Mouse (Mus musculus): ENCODE results near the gene Kcnj12. TPM values are rescaled to one million over a fixed set of nuclear protein-coding genes. Genes with fewer than 3 reads are reported as not detected.

The Kcnj12 gene
- total and polyA plus RNA-seq, 3 experiments = not detected

GRCm38 (mm10) chr11:61016866-61017398 is 5.4 kb upstream of the Kcnj12 start:
- Histone ChIP-seq H3K79me2 (replicated peaks; ENCODE audit: control insufficient read depth, extremely low read depth, insufficient read depth, poor library complexity, severe bottlenecking) (no peaks in the 10 kb centered on the region), H3K9me3 (replicated peaks; ENCODE audit: low read length) (no peaks in the 10 kb centered on the region), H3K36me3 (replicated peaks in 1 of 2; ENCODE audit: control insufficient read depth in 1 of 2, insufficient read depth in 1 of 2, low read length in 1 of 2) (no peaks in the 10 kb centered on the region), H3K27me3 (replicated peaks) (peaks cover 2% of the 10 kb centered on the region), H3K4me2 (ENCODE audit: insufficient read depth, low read depth, poor library complexity, severe bottlenecking) (no peak overlapping the region), H3K9ac (ENCODE audit: insufficient read depth, low read depth) (no peak overlapping the region), H3K4me3 (replicated peaks in 1 of 3; ENCODE audit: low read depth in 2 of 3, low read length in 2 of 3, poor library complexity in 1 of 3) (no peak overlapping the region), H3K27ac (ENCODE audit: insufficient read depth, low read depth) (no peak overlapping the region), H3K4me1 (ENCODE audit: control insufficient read depth in 1 of 2, insufficient read depth in 2 of 2) (peaks cover under 1 to 15% of the 10 kb centered on the region in 2 experiments; a peak in 3 of 4 replicates)
- DNase-seq (ENCODE audit: extremely low read depth) = no peak
- TF ChIP-seq POLR2AphosphoS2 (IDR thresholded peaks at IDR 0.05; ENCODE audit: low read depth, low read length) (no peak), HCFC1 (IDR thresholded peaks at IDR 0.05; ENCODE audit: low read depth, low read length) (no peak), PAX5 (IDR thresholded peaks at IDR 0.05; ENCODE audit: low read length) (no peak), ZKSCAN1 (IDR thresholded peaks at IDR 0.05; ENCODE audit: borderline replicate concordance, low read depth, low read length) (no peak), MAFK (IDR thresholded peaks at IDR 0.05; ENCODE audit: insufficient replicate concordance, low read length) (no peak), POLR2A (IDR thresholded peaks at IDR 0.05; ENCODE audit: low read depth, low read length) (no peak), NELFE (IDR thresholded peaks at IDR 0.05; ENCODE audit: low read depth, low read length) (no peak), CHD2 (IDR thresholded peaks at IDR 0.05; ENCODE audit: low read length) (no peak)
- dilution Hi-C loops (cut with MboI; ENCODE audit: extremely low pct_ligation_motif_present, extremely low pct_unique_long_range_greater_than_20kb, low sequenced_read_pairs) = no loop called here
- in situ Hi-C loops (cut with MboI; ENCODE audit: low pct_ligation_motif_present, low pct_unique_long_range_greater_than_20kb, low sequenced_read_pairs) = no loop called here

- in situ Hi-C loops (cut with MboI; ENCODE audit: low pct_ligation_motif_present, low pct_unique_long_range_greater_than_20kb, low sequenced_read_pairs) = no loop called here
- dilution Hi-C loops (cut with MboI; ENCODE audit: extremely low pct_ligation_motif_present, extremely low pct_unique_long_range_greater_than_20kb, low sequenced_read_pairs) = no loop called here
Measured at GRCm38 (mm10) chr11:61021129-61021528, 1.2 kb upstream of the Kcnj12 start.

More at GRCm38 (mm10) chr11:61021129-61021528, 1.2 kb upstream of the Kcnj12 start:
- H3K4me3 ChIP-seq (replicated peaks in 1 of 3; ENCODE audit: low read depth in 2 of 3, low read length in 2 of 3, poor library complexity in 1 of 3) = no peak overlapping the region
- no peak overlapping the region for H3K4me2 ChIP-seq (ENCODE audit: insufficient read depth, low read depth, poor library complexity, severe bottlenecking)
- H3K9ac ChIP-seq (ENCODE audit: insufficient read depth, low read depth) = no peak overlapping the region
- H3K27me3 ChIP-seq (replicated peaks) = peaks cover 2% of the 10 kb centered on the region
- TF ChIP-seq ETS1 (conservative IDR thresholded peaks at IDR 0.05; ENCODE audit: low read depth, low read length) (no peak), NRF1 (IDR thresholded peaks at IDR 0.05; ENCODE audit: low read depth, low read length) (no peak), ZKSCAN1 (IDR thresholded peaks at IDR 0.05; ENCODE audit: borderline replicate concordance, low read depth, low read length) (no peak), TBP (conservative IDR thresholded peaks at IDR 0.05; ENCODE audit: low read depth, low read length) (no peak), TCF12 (IDR thresholded peaks at IDR 0.05; ENCODE audit: low read depth, low read length) (no peak), POLR2AphosphoS2 (IDR thresholded peaks at IDR 0.05; ENCODE audit: low read depth, low read length) (no peak), POLR2A (IDR thresholded peaks at IDR 0.05; ENCODE audit: low read depth, low read length) (no peak), MAZ (IDR thresholded peaks at IDR 0.05; ENCODE audit: low read depth, low read length) (no peak), USF2 (conservative IDR thresholded peaks at IDR 0.05; ENCODE audit: low read depth, low read length) (no peak), SIN3A (IDR thresholded peaks at IDR 0.05; ENCODE audit: low read length) (no peak), EP300 (IDR thresholded peaks at IDR 0.05; ENCODE audit: low read length) (no peak), MEF2A (IDR thresholded peaks at IDR 0.05; ENCODE audit: borderline replicate concordance, low read depth, low read length) (no peak), MXI1 (IDR thresholded peaks at IDR 0.05; ENCODE audit: low read depth, low read length) (no peak), KAT2A (IDR thresholded peaks at IDR 0.05; ENCODE audit: insufficient replicate concordance, low read length) (no peak), GABPA (IDR thresholded peaks at IDR 0.05; ENCODE audit: insufficient replicate concordance, low read depth, low read length) (no peak), CHD1 (IDR thresholded peaks at IDR 0.05; ENCODE audit: low read depth, low read length) (no peak)
- no peak for DNase-seq (ENCODE audit: extremely low read depth)
- H3K36me3 ChIP-seq (replicated peaks in 1 of 2; ENCODE audit: control insufficient read depth in 1 of 2, insufficient read depth in 1 of 2, low read length in 1 of 2) = no peaks in the 10 kb centered on the region
- H3K79me2 ChIP-seq (replicated peaks; ENCODE audit: control insufficient read depth, extremely low read depth, insufficient read depth, poor library complexity, severe bottlenecking) = no peaks in the 10 kb centered on the region
- no peaks in the 10 kb centered on the region for H3K9me3 ChIP-seq (replicated peaks; ENCODE audit: low read length)
- no peak overlapping the region for H3K27ac ChIP-seq (ENCODE audit: insufficient read depth, low read depth)
- H3K4me1 ChIP-seq (ENCODE audit: control insufficient read depth in 1 of 2, insufficient read depth in 2 of 2) = peaks cover 3 to 25% of the 10 kb centered on the region in 2 experiments
